Mouse (Mus musculus) olfactory bulb, adult 2 months (tissue): ENCODE measurements around the gene Rpl32.

Experiments used
- CTCF ChIP-seq: fragments of 200-500 bp; IDR thresholded peaks from 2 replicates; pipeline ENCODE4 v1.5.1; 2012; ENCODE audit warnings: low read depth, mild to moderate bottlenecking, low read length, moderate library complexity; ENCODE audit not compliant: insufficient read depth
- POLR2A ChIP-seq: fragments of 200-500 bp; IDR thresholded peaks from 2 replicates; pipeline ENCODE4 v1.6.1; 2012; ENCODE audit warnings: mild to moderate bottlenecking, low read depth, low read length, moderate library complexity; ENCODE audit not compliant: insufficient read depth

DNA sequence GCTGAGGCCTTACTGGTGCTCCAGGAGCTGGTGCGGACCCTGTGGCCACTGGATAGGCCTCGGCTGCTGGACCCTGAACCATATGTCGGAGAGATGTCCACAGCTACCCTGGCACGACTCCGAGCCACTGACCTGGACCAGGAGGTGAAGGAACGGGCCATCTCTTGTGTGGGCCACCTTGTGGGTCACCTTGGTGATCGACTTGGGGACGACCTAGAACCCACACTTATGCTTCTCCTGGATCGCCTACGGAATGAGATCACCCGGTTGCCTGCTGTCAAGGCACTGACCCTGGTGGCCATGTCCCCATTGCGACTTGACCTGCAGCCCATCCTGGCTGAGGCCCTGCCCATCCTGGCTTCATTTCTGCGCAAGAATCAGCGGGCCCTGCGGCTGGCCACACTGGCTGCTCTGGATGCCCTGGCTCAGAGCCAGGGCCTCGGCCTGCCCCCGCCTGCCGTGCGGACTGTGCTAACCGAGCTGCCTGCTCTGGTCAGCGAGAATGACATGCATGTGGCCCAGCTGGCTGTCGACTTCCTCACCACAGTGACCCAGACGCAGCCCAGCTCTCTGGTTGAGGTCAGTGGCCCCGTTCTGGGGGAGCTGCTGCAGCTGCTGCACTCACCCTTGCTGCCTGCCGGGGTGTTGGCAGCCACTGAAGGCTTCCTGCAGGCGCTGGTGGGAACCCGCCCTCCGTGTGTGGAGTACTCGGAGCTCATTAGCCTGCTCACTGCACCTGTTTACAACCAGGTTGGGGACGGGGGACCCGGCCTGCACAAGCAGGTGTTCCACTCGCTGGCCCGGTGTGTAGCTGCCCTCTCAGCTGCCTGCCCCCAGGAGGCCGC is 16.5 kb downstream of the Rpl32 start:
- TF ChIP-seq CTCF, result no peak
- TF ChIP-seq POLR2A, result no peak
